Mouse (Mus musculus) lung, postnatal 0 days (tissue): ENCODE results near the gene Ptprcap. TPM values are rescaled to one million over a fixed set of nuclear protein-coding genes. Genes with fewer than 3 reads are reported as not detected.

Source experiments
- ATAC-seq: fragments of 200-750 bp; cut with Nextera tagmentation; 2 replicates; pipeline ENCODE4 v1.8.0; 2017; ENCODE audit warnings: moderate library complexity
- DNase-seq: peaks from one replicate; pipeline ENCODE4 v3.0.0-alpha.2; 2016; ENCODE audit warnings: low spot score
- H3K27ac ChIP-seq: fragments of 300-500 bp; sonication (generic); 2 replicates; pipeline ENCODE4 v1.5.1; 2014; ENCODE audit warnings: antibody characterized with exemption, mild to moderate bottlenecking, low read length, mixed read lengths
- H3K27me3 ChIP-seq: fragments of 300-500 bp; sonication (generic); replicated peaks from 2 replicates; pipeline ENCODE4 v1.6.1; 2014; ENCODE audit warnings: low read length, mixed read lengths; ENCODE audit not compliant: insufficient read depth
- H3K36me3 ChIP-seq: fragments of 300-500 bp; sonication (generic); 2 replicates; pipeline ENCODE4 v1.6.1; 2014; ENCODE audit warnings: low read length, mixed read lengths; ENCODE audit not compliant: insufficient read depth
- H3K4me1 ChIP-seq: fragments of 300-500 bp; sonication (generic); 2 replicates; pipeline ENCODE4 v1.6.1; 2014; ENCODE audit warnings: antibody characterized with exemption, low read depth, low read length, mixed read lengths; ENCODE audit not compliant: insufficient read depth
- H3K4me2 ChIP-seq: fragments of 300-500 bp; sonication (generic); replicated peaks from 2 replicates; pipeline ENCODE4 v1.6.1; 2014; ENCODE audit warnings: low read depth, mild to moderate bottlenecking, low read length, moderate library complexity, mixed read lengths
- H3K4me3 ChIP-seq: fragments of 300-500 bp; sonication (generic); 2 replicates; pipeline ENCODE4 v1.5.1; 2014; ENCODE audit warnings: low read depth, low read length
- H3K9ac ChIP-seq: fragments of 300-500 bp; sonication (generic); replicated peaks from 2 replicates; pipeline ENCODE4 v1.6.1; 2014; ENCODE audit warnings: low read depth, mild to moderate bottlenecking
- H3K9me3 ChIP-seq: fragments of 300-500 bp; sonication (generic); 2 replicates; pipeline ENCODE4 v1.6.1; 2016; ENCODE audit warnings: low read length, mixed read lengths
- CTCF ChIP-seq: IDR thresholded peaks from 2 replicates; pipeline ENCODE4 v1.5.1; 2016; ENCODE audit warnings: antibody characterized with exemption, mild to moderate bottlenecking
- EP300 ChIP-seq: IDR thresholded peaks from 2 replicates; pipeline ENCODE4 v1.6.1; 2016; ENCODE audit warnings: antibody characterized with exemption, mild to moderate bottlenecking, control low read depth
- WGBS: fragments of 180-500 bp; shearing (Covaris S2); extraction: QIAGEN DNeasy Blood & Tissue Kit; methylation state at CpG from one replicate; pipeline ENCODE4 v1.1.7; 2014; 5-methylcytosine and 5-hydroxymethylcytosine counted together
- polyA plus RNA-seq: library from polyadenylated mRNA; unstranded; fragments of >200 nt; fragmentation: Nextera tagmentation; extraction: Ambion mirVana; gene quantifications from 2 replicates; pipeline ENCODE4 v1.2.1, GENCODE M21; 2015

The Ptprcap gene
- polyA plus RNA-seq, 1 experiment from 2014 or later = 3.7 TPM

DNA sequence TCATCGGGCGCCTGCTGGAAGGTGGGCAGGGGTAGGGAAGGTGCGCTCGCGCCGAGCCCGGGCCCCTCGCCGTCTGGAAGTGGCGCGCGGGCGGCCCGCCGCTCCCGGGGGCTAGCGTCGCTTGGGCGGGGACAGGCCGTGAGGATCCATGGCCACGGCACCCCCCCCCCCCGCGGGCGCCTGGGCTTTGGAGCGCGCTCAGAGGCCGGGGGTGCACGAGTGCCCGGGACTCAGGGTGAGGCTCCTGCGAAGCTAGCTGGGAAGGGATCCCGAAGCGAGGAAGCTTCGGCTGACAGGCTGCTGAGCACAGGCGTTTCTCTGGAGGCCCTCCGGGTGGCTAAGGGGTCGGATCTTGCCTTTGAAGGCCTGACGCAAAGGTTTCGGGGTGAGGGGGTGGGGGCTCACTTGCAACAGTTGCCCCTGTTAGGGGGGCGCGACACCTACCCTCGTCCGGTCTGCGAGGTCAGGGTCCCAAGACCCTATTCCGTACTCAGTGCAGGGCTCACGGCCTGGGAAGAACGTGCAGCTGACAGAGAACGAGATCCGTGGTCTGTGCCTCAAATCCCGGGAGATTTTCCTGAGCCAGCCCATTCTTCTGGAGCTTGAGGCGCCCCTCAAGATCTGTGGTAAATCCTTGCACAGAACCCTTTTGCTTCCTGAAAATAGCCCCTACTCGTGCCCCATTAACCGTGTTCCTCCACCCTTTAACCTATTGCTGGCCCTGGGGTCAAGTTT lies 39.0 kb downstream of the Ptprcap start:
- peaks cover 24% of the 10 kb centered on the region; the same call in 1 of the 2 replicates for H3K36me3 ChIP-seq
- H3K4me2 ChIP-seq = peak overlapping the region; percentile 87
- ATAC-seq = peak; percentile 53
- H3K9ac ChIP-seq = peak overlapping the region; percentile 95
- no peak for TF ChIP-seq EP300
- TF ChIP-seq CTCF = no peak
- H3K27me3 ChIP-seq = no peaks in the 10 kb centered on the region
- H3K27ac ChIP-seq = peak overlapping the region; percentile 95
- no peaks in the 10 kb centered on the region for H3K9me3 ChIP-seq
- peak overlapping the region; percentile 82 for H3K4me3 ChIP-seq
- DNase-seq = peak; percentile 44
- peaks cover 8% of the 10 kb centered on the region; the same call in 1 of the 2 replicates for H3K4me1 ChIP-seq
- WGBS = under 1% methylated on average over 28 of the region's 52 CpGs

DNA sequence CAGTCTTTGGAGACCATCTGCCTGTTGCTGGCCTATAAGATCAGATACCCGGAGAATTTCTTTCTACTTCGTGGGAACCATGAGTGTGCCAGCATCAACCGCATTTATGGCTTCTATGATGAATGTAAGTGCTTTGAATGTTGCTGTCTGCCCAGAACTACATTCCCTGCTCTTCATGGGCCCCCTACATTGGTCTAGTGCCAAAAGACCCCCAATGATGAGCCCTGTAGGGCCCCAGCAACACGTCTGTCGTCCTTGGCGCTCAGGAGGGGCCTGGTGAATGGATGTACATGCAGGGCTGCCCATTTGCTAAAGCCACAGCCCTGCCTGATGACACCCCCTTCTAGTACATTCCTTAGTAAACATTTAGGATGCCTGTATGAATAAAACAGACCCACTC lies 39.7 kb downstream of the Ptprcap start:
- no peak for ATAC-seq
- DNase-seq = no peak
- H3K4me1 ChIP-seq = peaks cover 8% of the 10 kb centered on the region; the same call in 1 of the 2 replicates
- 52% methylated on average over 6 of the region's 6 CpGs for WGBS
- H3K9me3 ChIP-seq = no peaks in the 10 kb centered on the region
- peak overlapping the region; percentile 95 for H3K9ac ChIP-seq
- peak overlapping the region; percentile 82 for H3K4me3 ChIP-seq
- no peaks in the 10 kb centered on the region for H3K27me3 ChIP-seq
- no peak for TF ChIP-seq CTCF
- no peak for TF ChIP-seq EP300
- no peak overlapping the region for H3K27ac ChIP-seq
- H3K36me3 ChIP-seq = peaks cover 24% of the 10 kb centered on the region; the same call in 1 of the 2 replicates
- peak overlapping the region; percentile 87 for H3K4me2 ChIP-seq

DNA sequence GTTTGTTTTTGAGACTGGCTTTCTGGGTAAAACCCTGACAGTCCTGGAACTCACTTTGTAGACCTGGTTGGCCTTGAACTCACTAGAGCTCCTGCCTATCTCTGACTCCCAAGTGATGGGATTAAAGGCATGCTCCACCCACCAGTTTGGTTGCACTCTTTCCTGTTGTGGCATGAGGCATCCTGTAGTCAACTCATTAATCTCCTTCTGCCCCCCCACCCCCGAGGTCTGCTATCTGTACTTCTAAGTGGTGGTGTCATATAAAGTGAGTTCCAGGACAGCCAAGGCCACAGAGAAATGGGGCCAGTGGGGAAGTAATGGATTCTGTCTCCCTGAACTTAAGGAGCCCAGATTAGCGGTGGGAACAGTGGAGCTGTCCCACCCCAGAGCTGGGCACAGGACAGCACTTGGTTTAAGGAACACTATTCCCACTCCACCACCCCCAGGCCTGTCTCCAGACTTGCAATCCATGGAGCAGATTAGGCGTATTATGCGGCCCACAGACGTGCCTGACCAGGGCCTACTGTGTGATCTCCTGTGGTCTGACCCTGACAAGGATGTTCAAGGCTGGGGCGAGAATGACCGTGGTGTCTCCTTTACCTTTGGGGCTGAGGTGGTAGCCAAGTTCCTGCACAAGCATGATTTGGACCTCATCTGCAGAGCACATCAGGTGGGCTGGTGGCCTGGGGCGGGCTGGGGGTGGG lies 40.8 kb downstream of the Ptprcap start:
- Histone ChIP-seq H3K27ac (no peak overlapping the region), H3K9me3 (no peaks in the 10 kb centered on the region), H3K4me2 (no peak overlapping the region), H3K4me3 (no peak overlapping the region), H3K27me3 (no peaks in the 10 kb centered on the region), H3K9ac (no peak overlapping the region), H3K36me3 (peaks cover 24% of the 10 kb centered on the region; the same call in 1 of the 2 replicates), H3K4me1 (peaks cover 8% of the 10 kb centered on the region; the same call in 1 of the 2 replicates)
- 78% methylated on average over 8 of the region's 8 CpGs for WGBS
- ATAC-seq = no peak
- TF ChIP-seq EP300 = no peak
- no peak for TF ChIP-seq CTCF
- DNase-seq = no peak

DNA sequence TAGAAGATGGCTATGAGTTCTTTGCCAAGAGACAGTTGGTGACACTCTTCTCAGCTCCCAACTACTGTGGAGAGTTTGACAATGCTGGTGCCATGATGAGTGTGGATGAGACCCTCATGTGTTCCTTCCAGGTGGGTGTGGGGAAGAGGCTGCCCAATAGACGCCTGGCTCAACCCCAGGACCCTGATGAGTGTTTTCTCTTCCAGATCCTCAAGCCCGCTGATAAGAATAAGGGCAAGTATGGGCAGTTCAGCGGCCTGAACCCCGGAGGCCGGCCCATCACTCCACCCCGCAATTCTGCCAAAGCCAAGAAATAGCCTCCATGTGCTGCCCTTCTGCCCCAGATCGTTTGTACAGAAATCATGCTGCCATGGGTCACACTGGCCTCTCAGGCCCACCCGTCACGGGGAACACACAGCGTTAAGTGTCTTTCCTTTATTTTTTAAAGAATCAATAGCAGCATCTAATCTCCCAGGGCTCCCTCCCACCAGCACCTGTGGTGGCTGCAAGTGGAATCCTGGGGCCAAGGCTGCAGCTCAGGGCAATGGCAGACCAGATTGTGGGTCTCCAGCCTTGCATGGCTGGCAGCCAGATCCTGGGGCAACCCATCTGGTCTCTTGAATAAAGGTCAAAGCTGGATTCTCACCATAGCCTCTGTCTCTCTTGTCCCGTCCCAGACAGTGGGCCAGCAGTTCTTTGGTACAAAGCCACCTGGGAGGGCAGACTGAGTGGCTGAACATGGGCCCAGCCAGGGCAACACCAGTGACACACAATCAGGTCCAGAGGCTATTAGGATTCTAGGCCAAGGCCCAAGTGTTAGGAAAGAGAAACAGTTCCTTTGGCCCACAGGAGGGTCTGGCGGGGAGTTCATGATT lies 41.6 kb downstream of the Ptprcap start:
- Histone ChIP-seq H3K9me3 (no peaks in the 10 kb centered on the region), H3K27me3 (no peaks in the 10 kb centered on the region), H3K9ac (no peak overlapping the region), H3K4me1 (peaks cover 8% of the 10 kb centered on the region; the same call in 1 of the 2 replicates), H3K27ac (no peak overlapping the region), H3K4me2 (no peak overlapping the region), H3K36me3 (peaks cover 24% of the 10 kb centered on the region; the same call in 1 of the 2 replicates), H3K4me3 (no peak overlapping the region)
- ATAC-seq (no peak), DNase-seq (no peak)
- 76% methylated on average over 12 of the region's 12 CpGs for WGBS
- TF ChIP-seq EP300 = no peak
- no peak for TF ChIP-seq CTCF

DNA sequence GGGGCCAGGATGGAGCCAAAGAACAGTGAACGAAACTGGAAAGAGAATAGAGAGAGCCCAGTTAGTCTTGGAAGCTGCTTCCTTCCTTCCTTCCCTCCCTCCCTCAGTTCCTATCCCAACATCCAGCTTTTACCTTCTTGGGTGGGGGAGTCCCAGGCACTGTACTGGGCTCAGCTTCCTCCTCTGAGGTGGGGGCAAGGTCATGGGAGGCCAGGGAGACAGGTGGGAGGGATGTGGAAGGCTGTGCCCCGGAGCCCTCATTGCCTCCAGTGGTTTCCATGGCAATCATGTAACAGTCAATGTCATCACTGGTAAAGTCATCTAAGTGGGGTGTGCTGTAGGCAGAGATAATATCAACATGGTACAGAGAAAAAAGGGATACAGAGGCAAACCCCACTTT lies 42.6 kb downstream of the Ptprcap start:
- no peaks in the 10 kb centered on the region for H3K27me3 ChIP-seq
- ATAC-seq (no peak), DNase-seq (no peak)
- no peak overlapping the region for H3K4me3 ChIP-seq
- WGBS = 46% methylated on average over 2 of the region's 2 CpGs
- H3K9ac ChIP-seq = no peak overlapping the region
- H3K9me3 ChIP-seq = no peaks in the 10 kb centered on the region
- H3K4me2 ChIP-seq = no peak overlapping the region
- H3K4me1 ChIP-seq = peaks cover 2% of the 10 kb centered on the region; the same call in 1 of the 2 replicates
- H3K27ac ChIP-seq = no peak overlapping the region
- peaks cover 24% of the 10 kb centered on the region; the same call in 1 of the 2 replicates for H3K36me3 ChIP-seq
- TF ChIP-seq EP300 (no peak), CTCF (no peak)
